Mouse (Mus musculus) heart, embryonic 11.5 days (tissue): ENCODE measurements around the gene Gnaq. TPM values are rescaled to one million over a fixed set of nuclear protein-coding genes. Genes with fewer than 3 reads are reported as not detected.

Experiments
- ATAC-seq: fragments of 200-750 bp; cut with Nextera tagmentation; replicated peaks from 2 replicates; pipeline ENCODE4 v1.8.0; 2017; ENCODE audit warnings: moderate library complexity; ENCODE audit not compliant: insufficient number of reproducible peaks, low FRiP score, low TSS enrichment
- H3K27ac ChIP-seq: fragments of 300-500 bp; sonication (generic); 2 replicates; pipeline ENCODE4 v1.5.1; 2014; ENCODE audit warnings: mild to moderate bottlenecking, low read depth, low read length
- H3K27me3 ChIP-seq: fragments of 300-500 bp; sonication (generic); 2 replicates; pipeline ENCODE4 v1.6.1; 2014; ENCODE audit warnings: mild to moderate bottlenecking, low read length, mixed read lengths; ENCODE audit not compliant: control insufficient read depth, insufficient read depth
- H3K36me3 ChIP-seq: fragments of 300-500 bp; sonication (generic); 2 replicates; pipeline ENCODE4 v1.6.1; 2014; ENCODE audit warnings: mild to moderate bottlenecking, low read length, moderate library complexity, mixed read lengths; ENCODE audit not compliant: control insufficient read depth, insufficient read depth
- H3K4me1 ChIP-seq: fragments of 300-500 bp; sonication (generic); 2 replicates; pipeline ENCODE4 v1.6.1; 2014; ENCODE audit warnings: low read length; ENCODE audit not compliant: control insufficient read depth, insufficient read depth
- H3K4me2 ChIP-seq: fragments of 300-500 bp; sonication (generic); 2 replicates; pipeline ENCODE4 v1.6.1; 2014; ENCODE audit warnings: mild to moderate bottlenecking, moderate library complexity
- H3K4me3 ChIP-seq: fragments of 300-500 bp; sonication (generic); 2 replicates; pipeline ENCODE4 v1.5.1; 2014; ENCODE audit warnings: low read depth, low read length
- H3K9ac ChIP-seq: fragments of 300-500 bp; sonication (generic); 2 replicates; pipeline ENCODE4 v1.6.1; 2014; ENCODE audit warnings: mild to moderate bottlenecking, low read depth, low read length, moderate library complexity
- H3K9me3 ChIP-seq: fragments of 300-500 bp; sonication (generic); replicated peaks from 2 replicates; pipeline ENCODE4 v1.6.1; 2016; ENCODE audit warnings: low read length; ENCODE audit not compliant: control insufficient read depth
- WGBS: fragments of 180-500 bp; shearing (Covaris S2); extraction: QIAGEN DNeasy Blood & Tissue Kit; methylation state at CpG from one replicate; pipeline ENCODE4 v1.1.7; 2014; ENCODE audit not compliant: insufficient replicate concordance; 5-methylcytosine and 5-hydroxymethylcytosine counted together
- polyA plus RNA-seq: library from polyadenylated mRNA; unstranded; fragments of >200 nt; fragmentation: Nextera tagmentation; extraction: Ambion mirVana; gene quantifications from 2 replicates; pipeline ENCODE4 v1.2.1, GENCODE M21; 2014

Gene Gnaq
- polyA plus RNA-seq, 1 experiment from 2014 or later: 9.2 TPM

DNA sequence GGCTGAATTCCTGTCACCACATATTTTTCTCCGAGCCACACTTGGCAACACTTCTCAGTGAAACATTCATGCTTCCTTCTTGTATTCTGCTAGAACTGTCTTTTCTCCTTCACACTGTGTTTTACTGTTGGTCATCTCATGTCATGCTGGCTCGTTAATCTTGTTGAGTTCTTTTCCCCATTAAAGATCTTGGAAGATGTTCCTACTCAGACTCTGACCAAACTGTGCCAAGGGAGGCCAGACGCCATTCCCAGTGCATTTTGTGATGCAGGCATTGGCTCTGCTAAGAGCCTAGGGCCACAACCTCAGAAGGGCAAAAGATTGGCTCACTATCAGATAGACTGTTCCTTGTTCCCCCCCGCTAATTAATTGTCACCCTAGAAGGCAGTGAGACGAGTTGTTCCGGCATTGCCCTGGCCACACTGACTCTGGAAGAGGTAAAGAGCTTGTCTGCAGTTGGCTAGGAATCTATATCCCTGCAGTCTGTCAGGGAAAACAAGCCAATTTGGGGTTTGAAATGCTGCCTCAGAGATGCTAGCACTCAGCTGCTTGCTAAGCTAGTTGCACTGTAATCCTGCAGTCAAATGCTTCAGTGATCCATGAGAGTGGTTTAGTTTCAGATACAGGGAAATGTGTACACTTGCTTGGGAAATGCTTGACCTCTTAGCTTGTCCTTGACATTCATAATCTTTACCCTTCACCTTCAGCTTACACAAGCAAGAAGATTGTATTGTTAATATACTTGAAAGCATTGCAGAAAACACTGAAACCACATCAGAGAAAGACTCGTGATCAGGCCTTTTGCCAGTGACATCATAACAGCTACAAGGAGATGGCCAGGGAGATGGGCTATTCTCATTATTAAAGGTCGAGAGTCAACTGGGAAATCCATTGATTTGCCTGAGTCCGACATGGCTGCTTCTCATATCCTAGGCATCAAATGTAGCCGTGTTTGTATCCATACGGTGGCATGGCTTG is 152.7 kb downstream of the Gnaq start:
- Histone ChIP-seq H3K27ac (no peak overlapping the region), H3K36me3 (no peaks in the 10 kb centered on the region), H3K4me1 (peaks cover 40% of the 10 kb centered on the region), H3K27me3 (no peaks in the 10 kb centered on the region), H3K9me3 (no peaks in the 10 kb centered on the region), H3K4me2 (no peak overlapping the region), H3K4me3 (no peak overlapping the region), H3K9ac (no peak overlapping the region)
- ATAC-seq: no peak
- WGBS: 65% methylated on average over 11 of the region's 11 CpGs

DNA sequence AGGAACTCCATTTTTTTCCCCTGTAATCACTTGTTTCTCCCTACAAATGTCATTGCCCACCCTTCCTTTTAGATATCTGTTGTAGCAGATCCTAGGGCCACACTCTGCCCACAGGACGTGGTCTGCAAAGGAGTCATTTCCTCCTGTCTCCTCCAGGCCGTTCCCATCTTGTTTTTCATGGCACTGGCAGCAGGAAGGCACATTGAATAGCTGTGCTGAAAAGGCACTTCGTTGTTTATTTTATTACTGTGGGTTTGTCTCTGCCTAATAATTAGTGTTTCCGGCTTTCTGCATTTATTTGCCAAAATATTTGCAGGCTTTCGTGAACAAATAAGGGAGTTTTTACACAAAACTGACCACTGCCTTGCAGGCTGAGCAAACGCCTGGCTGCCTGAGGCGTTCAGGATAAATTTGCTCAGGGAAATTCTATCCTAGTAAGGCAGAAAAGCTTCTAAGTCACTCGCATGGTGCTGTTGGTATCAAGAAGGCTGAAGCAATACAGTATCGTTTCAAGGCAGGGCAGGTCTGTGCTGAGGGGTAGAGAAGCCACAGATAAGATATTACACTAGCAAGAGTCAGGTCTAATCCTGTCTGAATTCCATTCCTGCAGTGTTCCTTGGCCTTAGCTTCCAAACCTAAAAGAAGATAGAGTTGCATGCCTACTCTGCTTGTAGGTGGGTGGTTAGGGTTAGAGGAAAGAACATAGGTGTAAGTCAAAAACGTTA is 154.0 kb downstream of the Gnaq start:
- H3K9me3 ChIP-seq: no peaks in the 10 kb centered on the region
- no peaks in the 10 kb centered on the region for H3K36me3 ChIP-seq
- WGBS: 30% methylated on average over 10 of the region's 10 CpGs
- no peak overlapping the region for H3K9ac ChIP-seq
- H3K4me2 ChIP-seq: peak overlapping the region; percentile 14; the same call in 1 of the 2 replicates
- no peaks in the 10 kb centered on the region for H3K27me3 ChIP-seq
- peaks cover 40% of the 10 kb centered on the region for H3K4me1 ChIP-seq
- no peak for ATAC-seq
- peak overlapping the region; percentile 66 for H3K27ac ChIP-seq
- no peak overlapping the region for H3K4me3 ChIP-seq

DNA sequence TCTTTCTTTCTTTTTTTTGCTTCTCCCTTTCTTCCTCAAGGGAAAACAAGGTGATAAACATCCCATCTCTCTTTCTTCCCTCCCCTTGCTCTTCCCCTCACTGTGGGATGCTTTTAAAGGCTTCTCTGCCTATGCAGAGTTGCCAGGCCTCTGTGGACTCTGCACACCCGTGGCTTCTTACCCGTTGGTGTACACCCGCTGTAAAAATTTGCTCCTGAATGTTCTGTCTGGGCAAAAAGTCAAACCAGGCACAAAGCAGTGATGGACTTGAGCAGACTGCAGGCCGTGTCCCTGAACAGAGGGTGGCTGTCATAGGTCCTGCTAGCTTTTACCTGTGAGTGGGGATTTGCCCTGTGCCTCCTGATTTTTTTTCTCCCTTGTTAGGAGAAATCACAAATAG is 154.7 kb downstream of the Gnaq start:
- ATAC-seq: no peak
- Histone ChIP-seq H3K4me2 (no peak overlapping the region), H3K4me1 (peaks cover 33% of the 10 kb centered on the region), H3K4me3 (no peak overlapping the region), H3K9ac (no peak overlapping the region), H3K27ac (peak overlapping the region; percentile 66; the same call in 1 of the 2 replicates), H3K36me3 (no peaks in the 10 kb centered on the region), H3K9me3 (no peaks in the 10 kb centered on the region), H3K27me3 (no peaks in the 10 kb centered on the region)
- WGBS: 64% methylated on average over 4 of the region's 4 CpGs

DNA sequence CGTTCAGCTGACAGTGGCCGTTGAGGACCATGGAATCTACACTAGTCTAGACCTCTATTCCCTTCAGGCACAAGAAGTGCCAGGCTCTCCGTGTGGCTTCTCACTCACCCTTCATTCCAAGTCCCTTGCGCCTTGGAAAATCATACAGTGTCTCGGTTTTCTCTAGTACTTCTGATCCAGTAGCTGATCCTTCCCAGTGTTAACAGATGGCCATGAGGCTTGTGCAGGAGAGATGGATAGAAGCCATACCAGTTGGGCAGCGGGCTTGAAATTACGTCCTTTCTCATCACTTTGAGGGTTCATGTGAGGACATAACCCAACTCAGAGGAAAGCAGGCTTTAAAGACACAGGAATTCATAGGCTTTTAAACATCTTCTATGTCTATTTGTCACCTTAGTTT is 155.3 kb downstream of the Gnaq start:
- no peak for ATAC-seq
- Histone ChIP-seq H3K9ac (no peak overlapping the region), H3K36me3 (no peaks in the 10 kb centered on the region), H3K27ac (no peak overlapping the region), H3K4me2 (no peak overlapping the region), H3K27me3 (no peaks in the 10 kb centered on the region), H3K4me3 (no peak overlapping the region), H3K9me3 (no peaks in the 10 kb centered on the region), H3K4me1 (peaks cover 33% of the 10 kb centered on the region)
- WGBS: 84% methylated on average over 7 of the region's 7 CpGs

DNA sequence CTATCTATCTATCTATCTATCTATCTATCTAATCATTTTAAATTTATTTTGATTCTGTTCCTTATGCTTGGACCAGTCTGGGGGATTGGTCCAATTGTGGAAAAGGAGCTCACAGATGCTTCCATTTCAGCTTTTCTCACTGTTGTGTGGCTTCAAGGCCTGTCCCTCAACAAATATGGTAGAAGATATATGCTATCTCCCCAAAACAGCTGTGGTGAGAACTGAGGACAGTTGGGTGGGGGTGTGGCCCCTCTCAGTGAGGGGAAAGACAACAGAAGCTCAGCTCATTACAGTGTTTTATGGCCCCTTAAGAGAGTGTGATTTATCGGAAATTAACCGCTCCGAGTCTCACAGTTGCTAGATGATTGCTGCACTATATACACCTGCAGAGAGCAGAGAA is 158.5 kb downstream of the Gnaq start:
- no peak overlapping the region for H3K4me3 ChIP-seq
- no peaks in the 10 kb centered on the region for H3K36me3 ChIP-seq
- 93% methylated on average over 3 of the region's 3 CpGs for WGBS
- no peak for ATAC-seq
- H3K27me3 ChIP-seq: no peaks in the 10 kb centered on the region
- H3K27ac ChIP-seq: no peak overlapping the region
- H3K4me1 ChIP-seq: peaks cover 12% of the 10 kb centered on the region
- no peaks in the 10 kb centered on the region for H3K9me3 ChIP-seq
- H3K9ac ChIP-seq: no peak overlapping the region
- no peak overlapping the region for H3K4me2 ChIP-seq

DNA sequence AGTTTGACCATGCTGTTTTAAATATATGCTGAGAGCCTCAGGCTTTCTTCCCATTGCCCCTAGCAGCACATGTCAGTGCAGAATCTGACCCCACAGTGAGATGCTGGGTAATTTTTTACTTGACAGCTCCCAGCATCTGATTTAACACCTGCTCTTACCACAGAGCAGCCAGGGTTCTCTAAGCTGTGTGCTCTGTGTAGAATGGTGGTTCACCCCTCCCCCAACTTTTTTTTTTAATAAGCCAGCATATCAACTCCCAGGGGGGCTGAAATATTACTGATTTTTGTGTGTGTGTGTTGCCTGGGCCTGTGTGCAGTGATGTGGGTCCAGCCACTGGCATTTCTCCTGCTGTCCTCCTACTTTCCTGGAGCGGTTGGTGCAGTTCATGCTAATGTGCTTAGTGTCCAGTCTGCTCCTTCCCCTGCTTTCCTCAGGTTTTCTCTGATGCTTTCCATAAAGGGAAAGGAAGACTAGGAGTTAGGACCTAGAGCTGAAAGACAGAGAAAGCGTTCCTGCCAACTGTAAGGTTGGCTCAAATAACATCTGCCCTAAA is 159.5 kb downstream of the Gnaq start:
- peaks cover 2% of the 10 kb centered on the region; the same call in 1 of the 2 replicates for H3K4me1 ChIP-seq

DNA sequence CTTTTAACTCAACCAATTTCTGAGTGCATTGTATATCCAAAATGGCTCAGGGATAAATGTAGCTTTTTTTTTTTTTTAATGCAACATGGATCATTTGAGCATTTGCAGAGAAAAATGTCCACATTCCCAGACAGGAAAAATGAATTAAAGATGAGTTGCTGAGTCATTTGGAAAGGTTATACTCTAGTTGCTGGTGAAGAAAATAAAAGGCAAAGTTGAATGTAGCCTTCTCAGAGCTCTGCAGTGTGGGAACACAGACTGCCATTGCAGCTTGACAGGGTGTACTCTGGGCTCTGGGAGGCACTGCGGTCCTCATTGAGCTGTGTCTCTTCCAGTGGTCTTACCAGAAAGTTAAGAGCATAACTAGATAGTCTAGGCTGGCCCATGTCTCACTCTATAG is 160.3 kb downstream of the Gnaq start:
- Histone ChIP-seq H3K4me2 (no peak overlapping the region), H3K4me3 (no peak overlapping the region), H3K27me3 (no peaks in the 10 kb centered on the region), H3K9me3 (no peaks in the 10 kb centered on the region), H3K36me3 (no peaks in the 10 kb centered on the region), H3K27ac (no peak overlapping the region), H3K9ac (no peak overlapping the region), H3K4me1 (no peaks in the 10 kb centered on the region; the same call in 1 of the 2 replicates)
- ATAC-seq: no peak
- 96% methylated on average over 1 of the region's 1 CpGs for WGBS

More for the DNA sequence above, 159.5 kb downstream of the Gnaq start:
- no peak for ATAC-seq
- Histone ChIP-seq H3K4me3 (no peak overlapping the region), H3K27ac (no peak overlapping the region), H3K4me2 (no peak overlapping the region), H3K27me3 (no peaks in the 10 kb centered on the region), H3K36me3 (no peaks in the 10 kb centered on the region), H3K9ac (no peak overlapping the region), H3K9me3 (no peaks in the 10 kb centered on the region)
- 88% methylated on average over 2 of the region's 2 CpGs for WGBS

DNA sequence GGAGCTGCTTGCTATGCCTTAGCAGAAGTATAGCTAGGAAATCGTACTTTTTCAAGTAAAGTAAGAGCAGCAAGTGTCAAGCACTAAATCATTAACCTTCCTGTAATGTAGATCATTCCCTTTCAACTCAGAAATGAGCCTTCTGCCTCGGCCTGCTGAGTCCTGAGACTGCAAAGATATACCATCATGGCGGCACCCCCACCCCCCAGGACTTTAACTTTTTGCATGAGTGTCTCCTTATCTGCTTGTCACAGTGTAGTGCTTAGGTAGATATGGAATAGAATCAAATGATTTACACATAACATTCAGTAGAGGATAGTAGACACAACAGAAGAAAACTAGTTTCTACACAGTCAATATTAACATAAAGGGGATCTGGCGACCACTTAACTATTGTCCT is 167.8 kb downstream of the Gnaq start:
- Histone ChIP-seq H3K4me1 (no peaks in the 10 kb centered on the region), H3K27ac (no peak overlapping the region), H3K9me3 (no peaks in the 10 kb centered on the region), H3K4me3 (no peak overlapping the region), H3K4me2 (no peak overlapping the region), H3K9ac (no peak overlapping the region), H3K36me3 (no peaks in the 10 kb centered on the region), H3K27me3 (no peaks in the 10 kb centered on the region)
- WGBS: 85% methylated on average over 4 of the region's 4 CpGs
- ATAC-seq: no peak
